Mouse (Mus musculus) cerebellum, adult 9-11 months (tissue): ENCODE measurements around the gene Kcnq1.

ENCODE experiments used
- DNase-seq: peaks from one replicate; pipeline ENCODE4 v3.0.0; 2022

The Kcnq1 gene

DNA sequence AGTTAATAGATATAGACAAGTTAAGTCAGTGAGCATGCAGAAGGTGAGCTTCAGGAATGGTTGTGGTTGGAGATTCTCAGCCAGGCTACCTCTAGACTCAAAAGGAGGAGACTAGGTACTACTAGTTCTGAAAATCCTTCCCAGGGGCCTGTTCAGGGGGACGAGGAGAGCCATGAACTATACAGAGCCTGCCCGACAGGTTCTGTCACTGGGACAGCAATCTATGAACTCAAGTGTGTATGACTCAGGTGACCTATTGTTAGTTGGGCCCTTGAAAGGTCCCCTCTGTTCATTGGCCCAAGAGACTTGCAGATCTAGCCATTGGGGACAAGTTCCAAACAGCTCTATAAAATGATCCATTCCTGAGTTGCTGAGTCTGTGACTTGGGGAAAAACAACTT, 82.4 kb downstream of the Kcnq1 start:
- no peak for DNase-seq

DNA sequence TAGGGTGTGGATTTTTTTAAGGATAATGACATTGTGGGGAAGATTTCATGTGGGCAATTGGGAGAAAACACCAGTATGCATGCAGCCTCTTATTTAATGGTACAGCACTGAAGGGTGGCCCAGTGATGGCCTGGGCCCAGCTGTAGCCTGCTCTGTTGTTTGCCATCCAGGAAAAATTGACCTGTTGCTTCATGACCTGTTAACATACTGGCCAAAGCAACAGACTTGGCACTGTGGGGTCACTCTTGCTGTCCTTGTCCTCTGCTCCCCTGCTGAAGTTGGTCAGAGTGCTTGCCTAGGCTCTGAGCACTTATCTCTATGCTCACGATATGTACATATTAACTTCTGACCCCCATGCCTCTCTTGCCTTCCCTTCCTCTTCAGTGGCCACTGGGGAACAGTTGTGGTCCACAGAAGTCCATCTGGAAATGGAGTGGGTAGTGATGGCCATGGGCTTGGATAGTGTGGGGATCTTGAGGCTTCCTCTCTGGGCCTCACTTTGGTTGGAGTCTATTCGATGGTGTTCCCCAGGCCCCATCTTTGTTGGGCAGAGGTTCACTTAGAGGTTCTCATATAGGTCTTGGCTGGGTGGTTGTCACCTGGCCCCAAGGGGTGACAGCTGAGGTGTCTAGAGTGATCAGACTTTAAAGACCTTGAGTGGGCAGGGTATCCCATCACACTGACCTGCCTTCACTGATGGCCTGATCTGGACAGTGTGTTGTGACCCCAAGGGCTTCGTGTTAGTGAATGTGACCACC, 84.0 kb downstream of the Kcnq1 start:
- DNase-seq: no peak

DNA sequence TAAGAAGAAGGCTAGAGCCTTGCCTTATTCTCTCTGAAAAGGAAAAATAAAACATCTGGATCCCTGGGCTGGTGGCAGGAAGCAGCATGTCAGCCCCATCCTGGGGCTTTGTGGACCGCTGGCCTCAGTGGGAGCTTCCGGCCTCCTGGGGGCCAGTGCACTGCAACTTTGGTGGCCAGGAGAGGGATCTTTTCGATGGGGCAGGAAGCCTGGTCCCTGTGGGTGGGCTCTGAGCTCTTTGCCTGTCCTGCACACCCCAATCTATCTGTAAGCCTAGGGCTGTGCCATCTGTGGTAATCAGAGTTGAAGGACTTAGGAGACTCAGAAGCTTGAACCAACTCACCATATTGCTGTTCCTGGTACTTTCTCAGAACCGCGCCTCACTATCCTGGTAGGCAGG, 84.7 kb downstream of the Kcnq1 start:
- DNase-seq: no peak

DNA sequence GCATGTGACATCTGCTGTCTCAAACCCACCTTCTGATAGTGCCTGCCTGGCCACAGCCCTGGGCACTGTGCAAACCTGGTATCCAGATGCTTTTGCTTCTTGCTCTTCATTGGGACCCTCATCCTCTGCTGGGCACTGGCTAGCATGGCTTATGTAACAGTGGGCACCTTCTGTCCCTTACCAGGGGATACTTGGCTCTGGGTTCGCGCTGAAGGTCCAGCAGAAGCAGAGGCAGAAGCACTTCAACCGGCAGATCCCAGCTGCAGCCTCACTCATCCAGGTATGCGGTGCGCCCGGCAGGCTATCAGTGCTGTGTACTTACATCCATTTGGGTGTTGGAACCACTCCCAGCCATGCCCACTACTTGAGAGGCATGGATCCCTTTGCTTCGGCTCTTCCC, 86.2 kb downstream of the Kcnq1 start:
- DNase-seq: no peak

DNA sequence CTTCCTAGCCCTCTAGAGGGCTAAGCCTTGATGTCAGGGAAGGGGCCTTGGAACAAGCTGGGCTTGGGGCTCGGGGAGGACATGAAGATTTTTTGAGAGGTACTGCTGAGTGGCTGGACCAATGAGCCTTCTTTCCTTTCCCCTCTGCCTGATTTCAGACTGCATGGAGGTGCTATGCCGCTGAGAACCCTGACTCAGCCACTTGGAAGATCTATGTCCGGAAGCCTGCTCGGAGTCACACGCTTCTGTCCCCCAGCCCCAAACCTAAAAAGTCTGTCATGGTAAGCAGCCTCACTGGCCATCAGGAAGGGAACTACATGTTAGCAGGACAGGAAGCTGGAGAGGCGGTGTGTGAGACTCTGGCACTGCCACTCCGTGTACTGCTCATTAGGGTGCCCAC, 87.9 kb downstream of the Kcnq1 start:
- DNase-seq: no peak

DNA sequence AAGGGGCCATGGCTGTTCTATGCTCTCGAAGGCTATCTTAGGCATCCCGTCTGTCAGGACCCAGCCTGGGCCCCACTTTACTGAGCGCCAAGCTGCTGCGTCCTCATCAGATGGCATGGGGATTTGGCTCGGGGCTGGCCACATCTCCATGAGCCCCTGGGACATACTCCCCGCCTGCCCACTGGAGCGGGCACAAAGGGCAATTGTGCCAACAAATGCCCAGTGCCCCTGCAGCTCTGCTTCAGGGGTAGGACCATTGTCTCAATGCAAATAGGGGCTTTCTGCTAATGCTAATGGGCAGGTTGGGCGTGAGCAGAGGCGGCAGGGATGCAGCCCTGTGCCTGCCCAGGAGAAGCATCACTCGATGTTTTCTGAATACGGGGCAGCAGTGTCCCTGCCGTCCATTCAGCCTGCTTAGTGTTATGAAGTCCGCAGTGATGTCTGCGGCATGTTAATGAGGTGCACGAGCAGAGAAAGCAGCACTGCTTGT, 91.8 kb downstream of the Kcnq1 start:
- DNase-seq: no peak

DNA sequence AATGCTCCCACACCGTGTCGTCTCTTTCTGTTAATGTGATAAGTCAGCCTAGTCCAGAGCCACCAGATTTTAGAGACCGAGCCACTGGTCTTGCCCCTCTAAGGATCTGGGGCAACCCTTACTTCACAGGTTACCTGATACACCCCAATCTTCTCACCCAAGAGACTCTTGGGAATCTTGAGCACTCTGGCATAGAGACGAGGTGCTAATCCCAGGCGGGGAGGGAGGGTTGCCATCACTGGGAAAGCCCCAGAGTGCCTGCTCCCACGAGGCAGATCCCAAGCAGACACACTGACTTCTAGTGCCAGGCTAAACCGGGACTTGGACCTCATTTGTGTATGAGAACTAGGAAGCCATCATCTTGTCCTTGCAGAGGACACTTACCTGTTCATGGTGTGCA, 92.3 kb downstream of the Kcnq1 start:
- no peak for DNase-seq

DNA sequence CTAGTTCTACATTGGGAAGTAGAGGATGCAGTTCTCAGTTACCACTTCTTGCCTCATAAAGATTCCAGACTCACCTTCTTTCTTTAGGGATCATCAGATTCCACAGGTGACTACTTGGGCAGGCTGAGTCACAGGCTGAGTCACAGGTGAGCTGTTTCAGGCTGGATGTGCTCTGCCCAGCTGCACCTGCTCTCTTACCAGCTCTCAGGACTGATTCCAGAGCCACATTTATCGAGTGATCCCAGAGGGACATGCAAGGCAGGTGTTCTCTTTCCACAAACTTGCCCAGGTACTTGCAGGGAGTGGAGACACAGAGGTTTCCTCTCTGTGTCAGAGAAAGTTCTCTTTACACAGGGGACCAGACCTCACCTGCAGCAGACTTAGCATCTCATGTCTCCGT, 95.1 kb downstream of the Kcnq1 start:
- no peak for DNase-seq

DNA sequence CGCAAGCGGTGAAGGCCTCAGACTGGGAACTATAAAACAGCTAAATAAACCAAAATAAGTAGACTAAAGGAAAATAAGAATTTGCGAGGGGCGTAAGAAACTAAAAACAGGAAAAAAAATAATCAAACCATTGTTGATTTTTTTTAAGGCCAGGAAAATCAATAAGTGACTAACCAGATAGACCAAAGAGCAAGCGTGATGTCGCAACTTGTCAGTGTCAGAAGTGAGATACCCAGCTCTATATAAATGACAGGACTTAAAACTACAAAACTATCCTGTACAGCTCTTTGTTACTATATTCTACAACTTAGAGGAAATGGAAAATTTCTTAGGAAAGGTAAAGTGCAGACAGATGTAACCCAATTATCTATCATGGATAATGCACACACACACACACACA, 97.7 kb downstream of the Kcnq1 start:
- no peak for DNase-seq

DNA sequence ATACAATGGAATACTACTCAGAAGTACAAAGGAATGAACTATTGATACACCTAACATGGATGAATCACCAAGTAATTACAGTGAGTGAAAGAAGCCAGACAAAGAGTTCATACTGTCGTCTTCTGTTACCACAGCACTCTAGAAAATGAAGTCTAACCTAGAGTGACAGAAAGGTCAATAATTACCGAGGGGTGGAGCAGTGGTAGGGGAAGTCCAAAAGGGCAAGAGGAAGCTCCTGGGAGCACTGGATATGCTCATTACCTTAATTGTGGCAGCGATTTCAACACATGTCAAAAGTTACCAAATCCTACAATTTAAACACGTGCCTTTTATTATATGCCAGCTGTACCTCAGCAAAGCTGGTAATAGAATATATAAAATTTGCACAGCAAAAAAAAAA, 100.9 kb downstream of the Kcnq1 start:
- no peak for DNase-seq

DNA sequence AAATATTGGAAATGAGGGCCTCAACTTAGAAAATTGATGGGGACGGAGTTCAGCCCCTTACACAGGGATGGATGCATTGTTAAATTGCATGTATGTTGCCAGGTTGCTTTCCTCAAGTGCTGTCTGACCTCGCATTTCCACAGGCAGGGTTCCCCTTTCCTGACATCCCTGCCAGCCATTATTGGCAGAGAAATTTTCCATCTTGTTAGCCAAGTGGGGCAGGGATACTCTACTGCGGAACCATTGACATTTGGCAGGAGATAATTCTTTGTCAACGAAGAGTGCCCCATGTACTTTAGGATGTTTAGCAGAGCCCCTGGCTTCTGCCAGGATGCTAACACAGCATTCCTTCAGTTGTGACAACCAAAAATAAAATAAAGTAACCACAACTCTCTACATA, 104.6 kb downstream of the Kcnq1 start:
- DNase-seq: no peak

DNA sequence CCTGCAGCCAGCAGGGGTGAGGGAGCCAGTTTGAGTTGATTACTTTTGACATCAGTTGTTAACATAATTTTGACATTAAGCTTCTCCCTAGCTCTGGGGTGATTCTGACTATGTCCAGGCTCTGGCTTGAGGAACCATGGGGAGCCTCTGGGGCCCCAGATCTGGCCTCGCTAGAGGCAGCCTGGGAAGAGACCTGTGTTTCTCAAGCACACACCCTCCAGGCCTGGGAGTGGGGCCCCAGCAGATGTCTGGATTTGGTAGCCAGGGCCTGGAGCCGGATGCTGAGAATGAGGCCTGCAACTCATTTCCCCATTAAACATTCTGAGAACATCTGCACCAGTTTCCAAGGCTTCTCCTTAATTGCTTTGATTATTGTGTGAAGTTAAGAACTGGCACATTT, 145.0 kb downstream of the Kcnq1 start:
- DNase-seq: no peak

DNA sequence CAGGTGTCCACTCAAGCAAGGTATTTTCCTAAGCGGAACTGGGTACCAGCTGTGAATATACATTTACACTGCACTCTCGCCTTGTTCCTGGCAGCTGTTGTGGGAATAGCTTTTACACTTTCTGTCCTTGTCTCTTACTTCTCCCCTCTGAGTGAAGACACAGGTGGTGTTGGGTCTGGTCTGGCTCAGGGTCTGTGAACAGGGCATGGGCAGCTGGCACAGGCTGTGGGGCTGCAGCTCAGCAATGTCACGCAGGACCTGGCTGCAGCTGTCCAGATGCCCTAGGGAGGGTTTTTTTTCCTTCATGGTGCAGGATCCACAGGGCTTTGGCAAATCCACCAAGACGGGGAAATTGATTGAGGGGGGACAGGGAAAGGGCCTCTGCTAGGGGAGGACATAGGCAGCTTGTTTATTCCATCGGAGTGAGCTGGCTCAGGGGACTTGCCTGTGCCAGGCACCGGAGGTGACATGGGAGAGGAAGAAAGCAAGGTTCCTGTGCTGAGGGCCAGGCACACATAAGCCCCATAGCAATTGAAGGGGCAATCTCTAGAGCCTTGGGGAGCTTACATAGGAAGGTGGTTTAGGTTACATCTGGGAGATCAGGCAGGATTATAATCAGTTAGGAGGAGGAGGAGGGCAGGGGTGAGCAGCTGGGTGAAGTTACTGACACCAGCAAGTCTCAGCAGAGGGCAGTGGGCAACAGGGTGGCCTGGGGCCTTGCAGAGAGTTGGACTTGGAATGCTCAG, 147.1 kb downstream of the Kcnq1 start:
- no peak for DNase-seq

DNA sequence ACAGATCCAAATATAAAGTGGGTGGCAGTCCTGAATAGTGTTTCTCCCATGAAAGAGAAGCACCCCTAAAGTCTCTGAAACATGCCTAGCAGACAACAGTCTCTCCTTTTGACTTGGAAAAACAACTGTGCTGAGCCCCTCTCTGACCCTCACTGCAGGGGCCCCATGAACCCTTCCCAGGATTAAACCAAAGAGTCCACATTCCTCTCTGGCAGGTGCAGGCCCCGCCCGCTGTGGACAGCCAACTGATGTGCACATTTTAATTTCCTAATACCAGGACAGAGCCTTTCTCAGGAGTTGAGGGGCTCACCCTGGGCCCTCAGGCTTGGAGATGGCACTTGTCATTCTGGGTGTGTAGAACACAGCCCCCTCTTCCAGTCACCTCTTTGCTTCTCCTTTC, 148.7 kb downstream of the Kcnq1 start:
- no peak for DNase-seq

DNA sequence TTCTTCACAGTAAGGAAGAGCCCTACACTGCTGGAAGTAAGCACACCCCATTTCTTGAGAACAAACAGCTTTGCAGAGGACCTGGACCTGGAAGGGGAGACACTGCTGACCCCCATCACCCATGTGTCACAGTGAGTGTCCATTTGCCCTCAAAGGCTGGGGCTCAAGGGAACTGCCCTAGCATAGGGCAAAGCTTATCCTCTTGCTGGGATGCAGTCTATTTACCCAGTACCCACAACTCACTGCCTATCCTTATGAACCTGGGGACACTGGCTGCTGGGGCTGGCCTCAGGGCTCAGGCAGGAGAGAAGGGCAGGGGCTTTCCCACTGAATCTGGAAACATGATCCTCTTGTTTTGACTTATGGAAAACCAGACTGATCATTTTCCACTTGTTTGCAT, 155.1 kb downstream of the Kcnq1 start:
- DNase-seq: no peak

DNA sequence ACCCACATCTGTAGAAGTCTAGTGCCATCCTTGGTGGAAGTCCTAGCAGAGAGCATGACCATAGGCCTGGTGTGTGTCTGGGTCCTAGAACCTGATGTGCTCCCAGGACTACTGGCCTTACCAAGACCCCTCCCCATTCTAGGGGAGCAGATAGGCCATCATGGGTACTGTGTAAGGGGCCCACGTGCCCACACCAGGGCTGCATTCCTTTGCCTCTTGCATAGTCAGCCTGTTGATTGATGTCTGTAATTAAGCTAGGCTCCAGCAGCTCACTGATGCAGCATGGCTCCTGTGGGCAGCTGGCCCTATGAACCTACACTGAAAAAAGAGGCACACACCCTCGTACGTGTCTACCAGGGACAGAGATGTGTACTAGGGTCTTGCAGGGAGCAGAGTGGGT, 157.4 kb downstream of the Kcnq1 start:
- DNase-seq: no peak

DNA sequence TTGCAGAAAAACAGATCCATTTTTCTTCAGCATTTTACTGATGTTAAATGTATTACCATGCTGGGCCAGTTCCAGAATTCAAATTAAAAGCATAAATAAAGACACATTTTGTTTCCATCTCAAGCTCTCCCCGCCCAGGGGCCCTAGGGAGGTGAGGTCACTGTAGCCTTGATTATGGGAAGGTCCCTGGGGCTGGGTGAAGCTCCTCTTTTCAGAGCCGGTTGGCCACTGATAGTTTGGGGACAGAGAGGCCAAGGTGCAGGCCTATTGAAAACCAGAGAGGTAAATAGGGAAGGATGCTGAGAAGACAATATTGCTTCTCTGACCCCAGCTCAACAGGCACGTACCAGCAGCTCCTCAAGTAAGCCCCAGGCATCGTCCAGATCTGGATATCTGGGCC, 157.8 kb downstream of the Kcnq1 start:
- DNase-seq: no peak

DNA sequence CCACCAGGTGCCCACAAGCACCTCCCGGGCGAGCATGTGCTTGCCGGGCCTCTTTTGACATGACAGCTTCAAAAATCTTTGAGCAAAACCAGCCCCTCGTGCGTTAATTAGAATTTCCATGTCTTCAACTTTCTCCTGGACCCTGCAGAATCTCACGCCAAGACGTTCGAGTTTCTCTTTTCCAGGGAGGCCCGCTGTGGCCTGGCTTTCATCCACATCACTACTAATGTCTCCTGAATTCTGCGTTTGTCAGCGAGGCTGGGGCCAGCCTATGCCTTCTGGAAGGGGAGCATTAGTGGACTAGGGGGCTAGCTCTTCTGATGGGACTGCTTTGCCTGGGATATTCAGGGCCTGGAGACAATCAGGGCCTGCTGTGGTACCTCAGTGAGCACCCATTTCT, 159.2 kb downstream of the Kcnq1 start:
- no peak for DNase-seq

DNA sequence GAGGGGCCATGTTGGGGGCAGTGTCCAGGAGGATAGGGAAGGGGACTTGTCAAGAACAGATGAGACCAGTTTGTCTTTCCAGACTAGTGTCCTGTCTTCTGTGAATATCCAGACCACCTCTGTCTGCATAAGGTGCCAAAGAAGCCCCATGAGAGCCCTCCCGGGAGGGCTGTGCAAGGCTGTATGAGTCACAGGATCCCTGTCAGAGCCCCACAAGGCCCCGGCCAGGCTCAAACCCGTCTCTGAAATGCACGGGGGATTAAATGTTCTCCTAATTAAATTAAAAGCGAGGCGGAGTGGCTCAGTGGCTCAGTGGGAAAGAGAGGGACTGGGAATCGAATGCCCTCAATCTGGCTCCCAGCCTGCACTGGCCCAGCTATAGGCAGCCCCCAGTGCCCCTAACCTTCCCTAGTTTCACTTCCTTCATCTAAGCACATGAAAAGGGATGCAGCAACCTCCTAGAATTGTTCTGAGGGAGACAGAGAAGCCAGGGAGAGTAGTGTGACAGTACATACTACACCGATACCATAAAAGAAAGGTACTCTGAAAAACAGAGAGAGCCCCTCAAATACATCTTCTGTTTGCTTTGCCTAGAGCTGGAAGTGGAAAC, 159.8 kb downstream of the Kcnq1 start:
- DNase-seq: no peak

DNA sequence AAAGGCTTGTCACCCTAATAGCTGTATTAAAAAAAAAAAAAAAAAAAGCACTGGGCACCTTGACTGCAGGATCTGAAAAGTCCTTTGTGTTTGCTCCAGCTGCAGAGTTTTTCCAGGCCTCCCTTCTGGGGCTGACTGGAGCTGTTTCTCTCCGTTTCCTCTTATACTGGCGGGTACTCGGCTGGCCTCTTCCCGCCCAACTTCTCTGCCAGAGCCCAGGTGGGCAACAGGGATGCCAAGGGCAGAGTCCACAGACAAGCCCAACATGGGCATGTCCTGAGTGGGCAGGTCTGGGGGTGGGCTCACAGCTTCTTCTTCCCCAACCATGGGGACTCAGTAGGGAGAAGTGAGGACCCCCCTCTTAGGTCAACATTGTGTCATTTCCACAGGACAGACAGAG, 167.6 kb downstream of the Kcnq1 start:
- no peak for DNase-seq

DNA sequence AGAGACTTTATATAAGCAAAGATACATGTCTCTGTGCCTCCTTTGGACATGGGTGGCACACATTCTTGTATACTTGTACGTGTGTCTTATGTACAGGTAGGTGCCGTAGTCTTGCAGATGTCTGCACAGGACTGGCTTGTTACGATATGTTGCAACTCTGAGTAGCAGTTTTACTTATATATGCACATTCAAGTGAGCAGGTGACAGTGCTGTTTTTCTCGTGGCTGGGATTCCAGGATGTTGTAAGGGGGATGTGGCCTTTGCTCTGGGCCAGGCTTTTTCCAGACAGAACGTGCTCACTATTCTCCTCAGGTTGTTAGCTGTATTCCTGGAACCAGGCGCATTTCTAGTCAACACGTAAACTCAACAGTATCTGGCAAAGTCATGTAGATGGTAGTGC, 168.9 kb downstream of the Kcnq1 start:
- no peak for DNase-seq

DNA sequence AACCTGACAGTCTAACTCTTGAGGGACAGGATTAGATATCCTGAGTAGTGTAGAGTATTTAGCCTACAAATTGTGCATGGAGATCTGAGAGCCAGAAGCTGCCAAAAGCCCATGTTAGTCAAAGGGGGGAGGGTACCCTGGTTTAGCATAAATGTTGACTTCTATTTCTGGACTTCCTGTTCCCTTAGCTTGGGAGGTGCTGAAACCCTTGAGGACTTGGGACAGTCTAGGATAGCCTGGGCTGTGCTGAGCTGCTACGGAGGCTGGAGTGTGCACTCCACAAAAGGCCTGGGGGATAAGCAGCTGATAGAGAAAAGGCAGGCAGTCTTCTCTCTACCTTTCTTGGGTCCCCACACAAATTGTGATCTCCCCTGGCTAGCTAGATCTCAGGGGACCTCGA, 177.5 kb downstream of the Kcnq1 start:
- no peak for DNase-seq

DNA sequence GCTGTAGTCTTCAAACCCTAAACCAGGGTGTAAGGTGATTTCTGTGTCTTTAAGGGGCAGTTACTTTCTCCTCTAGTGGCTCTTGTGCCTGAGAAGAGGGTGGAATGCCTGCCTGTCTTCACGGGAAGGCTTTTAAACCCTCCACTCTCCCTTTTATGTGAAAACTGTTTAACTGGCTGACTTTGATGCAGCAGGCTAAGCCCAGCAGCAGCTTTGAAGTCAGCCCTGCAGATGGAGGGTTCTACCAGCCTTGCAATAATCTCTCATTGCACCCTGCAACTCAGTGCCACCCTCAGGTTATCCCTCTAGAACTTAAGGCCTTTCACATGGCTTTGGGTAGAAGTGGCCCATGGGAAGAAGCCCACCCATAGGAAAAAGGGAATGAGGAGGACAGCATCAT, 178.7 kb downstream of the Kcnq1 start:
- DNase-seq: no peak

DNA sequence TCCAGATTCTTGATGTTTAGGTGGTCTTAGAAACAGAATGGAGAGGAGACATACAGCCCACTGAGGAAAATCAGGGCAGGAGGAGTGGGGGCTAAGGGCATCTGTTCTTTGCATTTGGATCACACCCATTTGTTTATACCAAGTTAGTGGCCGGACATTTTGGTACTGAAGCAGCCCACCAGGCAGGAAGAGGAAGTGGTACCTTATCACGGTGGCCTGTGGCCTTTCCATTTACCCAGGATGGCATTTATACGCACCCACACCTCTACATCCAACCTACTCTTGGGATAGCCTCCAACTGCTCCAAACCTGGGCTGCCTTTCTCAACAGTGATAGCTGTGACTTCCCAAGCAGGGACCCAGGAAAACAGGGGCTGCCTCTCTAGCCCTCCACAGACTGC, 179.3 kb downstream of the Kcnq1 start:
- DNase-seq: no peak
